Mouse (Mus musculus) liver, adult 2 months (tissue): ENCODE measurements around the gene Sec22c. TPM values are rescaled to one million over a fixed set of nuclear protein-coding genes. Genes with fewer than 3 reads are reported as not detected.

Experiments
- DNase-seq: peaks from one replicate; pipeline ENCODE4 v3.0.0-alpha.2; 2011; ENCODE audit warnings: low read depth, low spot score; ENCODE audit errors: extremely low read depth
- H3K27ac ChIP-seq: fragments of 200-500 bp; replicated peaks from 2 replicates; pipeline ENCODE4 v1.5.1; 2012; ENCODE audit warnings: low read depth, mild to moderate bottlenecking, control low read depth, inconsistent platforms, low read length; ENCODE audit not compliant: insufficient read depth
- H3K27me3 ChIP-seq: fragments of 200-500 bp; 2 replicates; pipeline ENCODE4 v1.6.1; 2012; ENCODE audit warnings: mild to moderate bottlenecking, moderate library complexity, low read length, inconsistent platforms; ENCODE audit not compliant: control insufficient read depth, insufficient read depth
- H3K36me3 ChIP-seq: fragments of 200-500 bp; 2 replicates; pipeline ENCODE4 v1.6.1; 2012; ENCODE audit warnings: low read length, inconsistent platforms; ENCODE audit not compliant: control insufficient read depth, insufficient read depth
- H3K4me1 ChIP-seq: fragments of 200-500 bp; 2 replicates; pipeline ENCODE4 v1.6.1; 2011; ENCODE audit warnings: low read length; ENCODE audit not compliant: control insufficient read depth, insufficient read depth
- H3K4me3 ChIP-seq: fragments of 200-500 bp; 2 replicates; pipeline ENCODE4 v1.5.1; 2011; ENCODE audit warnings: low read depth, mild to moderate bottlenecking, control low read depth, low read length, moderate library complexity; ENCODE audit not compliant: insufficient read depth
- H3K79me2 ChIP-seq: fragments of 200-500 bp; 2 replicates; pipeline ENCODE4 v1.6.1; 2012; ENCODE audit warnings: inconsistent platforms, mild to moderate bottlenecking, low read length, moderate library complexity; ENCODE audit not compliant: control insufficient read depth, insufficient read depth
- H3K9ac ChIP-seq: fragments of 200-500 bp; 2 replicates; pipeline ENCODE4 v1.6.1; 2012; ENCODE audit warnings: low read depth, mild to moderate bottlenecking, control low read depth, inconsistent platforms, low read length
- CTCF ChIP-seq: fragments of 200-500 bp; IDR thresholded peaks from 2 replicates; pipeline ENCODE4 v1.5.1; 2011; ENCODE audit warnings: low read depth, low read length, control low read depth
- POLR2A ChIP-seq: fragments of 200-500 bp; IDR thresholded peaks from 2 replicates; pipeline ENCODE4 v1.6.1; 2011; ENCODE audit warnings: low read length, control low read depth; ENCODE audit not compliant: insufficient read depth; ENCODE audit errors: extremely low read depth
- WGBS: fragments of 180-500 bp; shearing (Covaris S2); methylation state at CpG from one replicate; pipeline ENCODE4 v1.1.7; 2018; 5-methylcytosine and 5-hydroxymethylcytosine counted together
- polyA plus RNA-seq: library from polyadenylated mRNA; depleted of rRNA; stranded (reverse); fragments of >200 nt; gene quantifications from 2 replicates; pipeline ENCODE4 v1.2.3, GENCODE M21; 2012
- total RNA-seq: library from RNA; depleted of rRNA; stranded (reverse); fragments of >200 nt; gene quantifications from 2 replicates; pipeline ENCODE4 v1.2.3, GENCODE M21; 2014

The Sec22c gene
- total and polyA plus RNA-seq, 2 experiments: 4.1 to 5.7 TPM

DNA sequence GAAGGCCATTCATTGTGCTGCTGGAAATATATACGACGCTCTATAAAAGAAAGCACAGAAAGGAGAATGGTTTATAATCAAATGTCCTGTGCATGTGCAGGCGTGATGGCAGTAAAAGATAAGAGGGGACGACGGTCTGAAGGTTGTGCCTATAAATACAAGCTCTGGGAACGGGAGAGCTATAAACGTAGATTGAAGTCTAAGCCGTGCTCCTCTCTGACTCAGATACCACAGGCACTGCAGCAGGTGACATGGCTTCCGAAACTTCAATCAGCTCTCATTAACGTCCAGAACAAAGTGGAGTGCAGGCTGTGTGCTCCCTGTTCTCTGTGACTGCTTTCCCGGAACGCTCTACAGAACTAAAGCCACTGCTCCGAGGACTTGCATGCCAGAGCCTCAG is 48.1 kb downstream of the Sec22c start:
- no peak overlapping the region for H3K27ac ChIP-seq
- no peak for DNase-seq
- no peak overlapping the region for H3K9ac ChIP-seq
- no peaks in the 10 kb centered on the region for H3K4me1 ChIP-seq
- no peaks in the 10 kb centered on the region for H3K79me2 ChIP-seq
- H3K27me3 ChIP-seq: no peaks in the 10 kb centered on the region
- H3K36me3 ChIP-seq: no peaks in the 10 kb centered on the region
- no peak for TF ChIP-seq POLR2A
- no peak for TF ChIP-seq CTCF
- H3K4me3 ChIP-seq: no peak overlapping the region
- 66% methylated on average over 13 of the region's 13 CpGs for WGBS

DNA sequence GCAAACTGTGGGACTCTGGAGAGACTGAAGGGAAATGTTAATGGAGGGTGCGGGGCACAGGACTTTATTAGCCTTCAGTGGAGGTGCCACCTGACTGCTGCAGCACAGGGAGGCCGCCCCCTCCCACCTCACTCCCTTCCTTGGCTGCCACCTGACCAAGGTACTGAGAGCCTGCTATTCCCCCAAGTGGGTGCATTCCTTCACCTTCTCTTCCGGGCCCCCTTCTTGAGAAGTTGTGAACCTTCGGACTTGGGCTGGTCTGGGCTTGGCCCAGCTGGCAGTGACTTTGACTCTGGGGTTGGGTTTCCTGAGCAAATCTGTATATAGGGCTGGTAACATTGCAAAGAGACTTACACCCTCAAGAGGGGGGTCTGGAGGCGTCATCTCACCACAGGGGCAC is 49.0 kb downstream of the Sec22c start:
- Histone ChIP-seq H3K79me2 (no peaks in the 10 kb centered on the region), H3K27me3 (no peaks in the 10 kb centered on the region), H3K4me1 (no peaks in the 10 kb centered on the region), H3K36me3 (no peaks in the 10 kb centered on the region), H3K4me3 (no peak overlapping the region), H3K9ac (no peak overlapping the region), H3K27ac (no peak overlapping the region)
- DNase-seq: no peak
- 83% methylated on average over 5 of the region's 5 CpGs for WGBS
- no peak for TF ChIP-seq CTCF
- TF ChIP-seq POLR2A: no peak

DNA sequence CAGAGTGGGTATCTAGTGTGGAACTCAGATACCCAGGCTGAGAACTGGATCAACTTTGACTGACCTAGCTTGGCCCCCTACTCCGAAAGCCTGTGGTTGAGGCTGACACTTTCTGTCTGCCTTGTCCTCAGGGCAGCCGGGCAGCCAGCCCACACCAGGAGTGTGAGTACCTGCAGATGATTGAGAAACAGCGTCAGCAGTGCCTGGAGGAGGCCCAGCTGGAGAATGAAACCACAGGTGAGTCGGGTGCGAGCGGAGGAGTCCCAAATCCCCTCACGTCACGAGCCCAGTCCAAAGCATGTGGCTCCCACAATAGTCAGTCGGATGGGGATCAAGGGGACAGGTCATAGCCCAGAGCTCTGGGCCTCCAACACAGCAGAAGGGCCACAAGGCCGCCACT is 51.6 kb downstream of the Sec22c start:
- WGBS: 83% methylated on average over 10 of the region's 10 CpGs

DNA sequence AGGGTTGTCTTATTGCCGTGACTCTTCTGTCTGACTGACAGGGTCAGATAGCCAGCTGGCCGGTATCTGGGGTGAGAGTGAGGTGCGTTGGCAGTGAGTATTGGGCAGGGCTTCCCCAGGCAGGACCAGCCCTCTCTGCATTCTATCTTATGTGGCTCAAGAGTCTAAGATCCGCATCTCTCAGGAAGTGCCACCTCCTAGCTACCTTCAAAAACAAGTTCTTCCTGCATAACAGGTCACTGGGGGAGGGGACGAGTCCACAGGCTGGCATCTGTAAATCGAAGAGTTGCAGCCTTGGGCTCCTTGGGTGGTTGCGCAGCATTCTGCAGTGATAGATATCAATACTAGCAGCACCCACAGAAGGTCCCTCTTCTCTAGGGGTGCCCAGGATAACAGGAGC is 58.3 kb downstream of the Sec22c start:
- DNase-seq: no peak
- 49% methylated on average over 7 of the region's 7 CpGs for WGBS
- no peaks in the 10 kb centered on the region for H3K79me2 ChIP-seq
- peak overlapping the region; percentile 51; the same call in 1 of the 2 replicates for H3K9ac ChIP-seq
- H3K27me3 ChIP-seq: peaks cover 11% of the 10 kb centered on the region
- H3K36me3 ChIP-seq: no peaks in the 10 kb centered on the region
- peak overlapping the region; percentile 42 for H3K27ac ChIP-seq
- H3K4me1 ChIP-seq: no peaks in the 10 kb centered on the region
- H3K4me3 ChIP-seq: no peak overlapping the region
- TF ChIP-seq POLR2A (no peak), CTCF (no peak)

More for the DNA sequence above, 51.6 kb downstream of the Sec22c start:
- Histone ChIP-seq H3K9ac (no peak overlapping the region), H3K79me2 (no peaks in the 10 kb centered on the region), H3K27ac (no peak overlapping the region), H3K27me3 (no peaks in the 10 kb centered on the region), H3K4me3 (no peak overlapping the region), H3K4me1 (no peaks in the 10 kb centered on the region), H3K36me3 (no peaks in the 10 kb centered on the region)
- DNase-seq: no peak
- TF ChIP-seq POLR2A: no peak
- TF ChIP-seq CTCF: no peak

DNA sequence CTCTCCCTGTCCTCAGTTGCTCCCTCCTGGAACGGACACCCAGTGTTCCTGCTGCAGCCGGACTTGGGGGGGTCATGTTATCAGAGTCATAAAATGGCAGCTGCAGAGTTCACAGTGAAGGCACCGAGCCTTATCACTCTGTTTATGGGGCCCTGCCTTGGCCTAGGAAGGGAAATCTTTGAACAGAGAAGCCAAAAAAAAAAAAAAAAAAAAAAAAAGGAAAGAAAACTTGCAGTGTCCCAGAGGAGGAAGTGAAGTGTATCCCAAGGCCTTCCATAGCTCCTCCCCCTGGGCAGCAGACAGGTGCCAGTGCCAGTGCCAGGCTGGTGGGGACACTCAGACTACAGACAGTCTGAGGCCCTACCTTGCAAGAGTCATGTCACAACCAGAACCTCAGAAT is 60.4 kb downstream of the Sec22c start:
- no peak for TF ChIP-seq CTCF
- TF ChIP-seq POLR2A: no peak
- 68% methylated on average over 3 of the region's 3 CpGs for WGBS
- Histone ChIP-seq H3K27ac (no peak overlapping the region), H3K79me2 (no peaks in the 10 kb centered on the region), H3K36me3 (no peaks in the 10 kb centered on the region), H3K4me3 (peak overlapping the region; percentile 16; the same call in 1 of the 2 replicates), H3K9ac (no peak overlapping the region), H3K4me1 (no peaks in the 10 kb centered on the region), H3K27me3 (peaks cover 11% of the 10 kb centered on the region)
- DNase-seq: no peak

DNA sequence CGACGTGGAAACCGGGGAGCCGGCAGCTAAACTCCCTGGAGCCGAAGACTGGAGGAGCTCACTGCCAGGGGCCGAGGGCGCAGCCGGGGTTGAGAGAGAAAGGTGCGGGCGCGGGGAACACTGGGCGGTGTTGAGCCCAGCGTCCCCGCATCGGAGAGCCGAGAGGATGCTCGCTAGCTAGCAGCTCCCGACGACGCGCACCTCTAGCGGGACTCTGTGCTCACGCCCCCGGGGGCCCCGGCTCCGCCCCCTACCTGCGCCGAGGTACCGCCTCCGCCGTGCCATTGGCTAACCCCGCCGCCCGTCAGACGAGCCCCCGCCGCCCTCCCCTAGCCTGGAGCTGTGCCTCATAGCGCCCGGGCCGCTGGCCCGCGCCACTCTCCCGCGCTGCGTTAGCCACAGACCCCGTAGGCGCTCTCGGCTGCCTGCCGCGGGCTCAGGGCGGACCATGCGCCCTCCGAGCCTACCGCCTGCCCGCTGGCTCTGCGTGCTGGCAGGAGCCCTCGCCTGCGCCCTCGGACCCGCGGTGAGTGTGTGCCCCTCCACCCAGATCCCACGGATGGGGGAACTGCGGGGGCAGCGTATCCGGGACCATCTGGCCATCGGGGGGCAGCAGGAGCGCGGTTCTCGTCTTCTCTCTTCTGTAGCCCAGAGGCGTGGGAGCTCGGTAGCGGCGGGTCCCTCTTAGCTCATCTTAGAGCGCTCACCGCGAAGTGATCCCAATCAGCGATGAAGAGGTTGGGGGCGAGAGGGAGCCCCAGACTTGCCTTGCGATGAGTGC is 62.7 kb downstream of the Sec22c start, which contains the start of gene Vipr1:
Vipr1 (plus strand) TSS at position 316 of the 781 bp plus-strand sequence.
- Histone ChIP-seq H3K9ac (peak within 1 kb of the TSS; percentile 69), H3K4me3 (peak within 1 kb of the TSS; percentile 70), H3K4me1 (no peaks in the 10 kb centered on the region), H3K36me3 (no peaks in the 10 kb centered on the region), H3K79me2 (no peaks in the 10 kb centered on the region), H3K27me3 (peaks cover 11% of the 10 kb centered on the region), H3K27ac (peak within 1 kb of the TSS; percentile 48; the same call in 1 of the 2 replicates)
- 2% methylated on average over 79 of the region's 79 CpGs for WGBS
- DNase-seq: no peak
- TF ChIP-seq CTCF (no peak), POLR2A (no peak)
